Mouse (Mus musculus): Measurements from ENCODE around the gene Abhd17c.

Gene Abhd17c

DNA sequence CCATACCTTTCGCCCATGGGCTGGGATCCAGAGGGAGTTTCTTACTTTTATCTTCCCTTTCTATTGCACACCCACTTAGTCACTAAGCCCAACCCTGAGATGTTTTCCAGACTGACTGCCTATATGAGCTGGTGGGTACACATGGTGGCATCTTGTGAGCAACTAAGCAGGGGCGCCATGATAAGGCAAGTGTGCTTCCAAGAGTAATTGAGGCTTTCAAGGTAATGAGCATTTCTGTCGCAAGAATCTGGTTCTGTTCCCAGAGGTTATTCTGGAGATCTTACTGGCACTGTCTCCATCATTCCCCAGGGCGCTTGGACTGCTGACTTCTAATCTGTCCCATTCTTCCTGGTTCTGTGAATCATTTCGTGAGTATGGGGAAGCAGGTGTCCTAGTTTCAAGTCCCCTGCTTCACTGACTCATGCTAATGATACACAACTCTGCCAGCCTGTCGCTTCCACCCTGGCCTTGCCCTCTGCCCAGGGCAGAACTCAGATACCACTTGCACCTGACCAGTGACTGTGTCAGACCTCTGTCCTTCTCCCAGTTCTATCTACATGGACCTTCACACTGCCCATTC is 34.1 kb downstream of the Abhd17c start:
- DNase-seq (ENCODE audit: low read depth), result no peak

DNA sequence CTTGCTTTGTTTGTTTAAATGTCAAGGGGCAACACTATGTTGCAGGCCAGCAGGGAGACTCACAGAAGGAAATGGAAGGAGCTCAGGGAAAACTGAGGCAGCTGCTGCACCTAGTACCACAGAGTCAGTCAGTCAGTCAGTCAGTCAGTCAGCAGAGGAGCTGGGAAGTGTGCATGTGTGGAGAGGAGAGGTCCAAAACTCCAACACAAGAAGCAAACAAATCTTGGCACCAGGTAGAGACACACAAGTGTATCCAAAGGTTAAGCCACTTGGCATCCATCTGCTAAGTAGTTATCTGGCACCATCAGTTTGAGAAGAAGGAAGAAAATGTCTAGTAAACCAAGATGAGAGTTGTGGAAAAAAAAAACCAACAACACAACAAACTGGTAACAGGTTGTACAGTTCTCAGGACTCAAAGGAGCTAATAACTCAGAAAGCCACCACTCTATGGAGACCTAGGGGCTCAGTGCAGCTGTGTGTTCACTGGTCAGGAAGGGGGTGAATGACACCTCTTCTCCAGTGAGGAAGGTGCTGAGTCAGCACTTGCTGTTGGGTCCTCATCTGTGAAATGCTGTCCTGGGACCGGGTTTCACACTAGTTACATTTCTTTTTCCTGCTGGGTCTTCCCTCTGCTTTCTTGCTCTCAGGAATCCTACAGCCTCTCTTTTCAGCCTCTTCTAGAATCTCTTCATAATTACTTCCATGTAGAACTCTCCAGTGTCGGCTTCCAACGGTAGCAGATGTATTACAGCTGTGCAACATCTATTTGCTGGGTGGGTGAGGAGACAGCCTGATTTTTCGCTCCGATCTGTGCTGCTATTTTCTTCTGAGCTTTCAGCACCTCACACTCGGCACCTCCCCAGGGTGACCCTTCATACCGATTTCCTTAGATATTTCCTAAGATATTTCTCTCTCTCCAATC is 34.8 kb downstream of the Abhd17c start:
- no peak for DNase-seq (ENCODE audit: low read depth)

DNA sequence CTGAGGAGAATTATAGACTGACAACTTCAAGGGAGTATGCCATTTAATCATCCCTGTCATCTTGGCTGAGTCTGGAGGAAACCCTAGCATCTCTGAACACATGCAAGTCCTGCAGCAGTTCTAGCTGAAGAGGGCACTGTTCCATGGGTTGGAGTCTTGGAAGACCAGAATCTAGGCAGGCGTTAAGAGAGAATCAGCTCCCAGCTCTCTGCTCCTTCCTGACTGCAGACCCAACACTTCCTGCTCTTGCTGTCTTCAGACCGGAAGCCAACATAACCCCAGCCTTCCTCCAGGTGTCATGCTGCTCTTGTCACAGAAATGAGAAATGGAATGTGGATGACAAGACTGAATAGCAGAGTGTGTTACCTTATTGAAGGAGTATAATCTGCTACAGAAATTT is 36.3 kb downstream of the Abhd17c start:
- no peak for DNase-seq (ENCODE audit: low read depth)

DNA sequence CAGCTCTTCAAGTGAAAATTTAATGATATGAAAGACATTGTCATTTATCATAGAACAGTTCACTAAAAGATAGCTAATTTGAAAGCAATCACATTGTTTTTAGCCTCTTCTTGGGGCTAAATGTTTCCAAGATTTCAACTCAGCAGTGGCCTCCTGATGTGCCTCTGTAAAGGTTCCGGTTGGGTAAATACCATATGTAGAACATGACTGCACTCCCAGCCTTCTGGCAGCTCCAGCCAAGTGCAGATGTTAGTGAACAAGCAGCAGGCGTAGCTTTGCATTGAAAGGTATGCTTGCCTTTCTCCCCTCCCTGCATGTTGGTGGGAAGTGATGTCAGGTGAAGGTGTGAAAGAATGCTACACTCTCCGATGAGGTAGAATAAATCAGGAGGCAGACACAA is 36.9 kb downstream of the Abhd17c start:
- DNase-seq (ENCODE audit: low read depth), result no peak

DNA sequence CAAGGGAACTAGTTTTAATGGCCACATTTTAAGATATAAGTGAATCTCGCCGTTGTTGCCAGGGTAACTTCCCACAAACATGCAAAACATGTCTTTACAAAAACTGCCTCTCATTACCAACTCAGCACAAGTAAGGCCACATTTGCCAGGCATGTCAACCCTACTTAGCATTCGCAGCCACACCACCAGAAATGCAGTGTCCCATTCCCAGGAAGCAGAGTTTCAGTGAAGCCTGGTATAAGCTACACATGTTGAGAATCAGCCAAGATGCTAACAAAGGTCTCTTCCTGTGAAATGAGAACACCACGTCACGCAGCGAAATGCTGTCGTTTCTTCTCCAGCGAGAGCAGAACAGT is 38.7 kb downstream of the Abhd17c start:
- no peak for DNase-seq (ENCODE audit: low read depth)

DNA sequence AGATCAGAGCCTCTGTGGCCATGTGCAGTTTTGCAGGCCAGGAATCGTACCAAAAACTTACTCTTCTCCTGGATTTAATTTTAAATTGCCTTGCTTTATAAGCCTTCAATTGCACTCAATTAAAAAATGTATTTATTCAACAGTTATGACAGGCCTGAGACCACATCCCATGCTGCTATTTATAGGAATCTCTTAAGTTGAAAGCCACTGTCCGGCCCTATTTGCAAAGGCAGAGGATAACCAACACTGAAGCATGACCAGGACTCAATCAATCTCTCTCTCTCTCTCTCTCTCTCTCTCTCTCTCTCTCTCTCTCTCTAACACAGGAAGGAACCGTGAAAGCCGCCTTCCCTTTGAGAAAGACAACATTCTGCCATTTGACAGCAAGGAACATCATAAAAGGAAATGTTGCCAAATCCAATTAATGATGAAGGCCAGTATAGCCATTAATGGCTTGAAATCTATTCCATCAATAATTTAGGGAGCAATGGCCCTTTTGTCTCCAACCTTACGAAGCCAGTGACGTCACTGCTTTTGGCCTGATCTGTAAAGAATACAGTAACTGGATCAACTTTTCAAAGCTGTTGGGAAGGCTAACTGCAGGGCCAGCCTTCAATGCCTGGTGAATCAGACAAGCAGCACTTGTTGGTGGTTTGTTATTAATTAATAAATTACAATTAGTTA is 39.2 kb downstream of the Abhd17c start:
- no peak for DNase-seq (ENCODE audit: low read depth)

DNA sequence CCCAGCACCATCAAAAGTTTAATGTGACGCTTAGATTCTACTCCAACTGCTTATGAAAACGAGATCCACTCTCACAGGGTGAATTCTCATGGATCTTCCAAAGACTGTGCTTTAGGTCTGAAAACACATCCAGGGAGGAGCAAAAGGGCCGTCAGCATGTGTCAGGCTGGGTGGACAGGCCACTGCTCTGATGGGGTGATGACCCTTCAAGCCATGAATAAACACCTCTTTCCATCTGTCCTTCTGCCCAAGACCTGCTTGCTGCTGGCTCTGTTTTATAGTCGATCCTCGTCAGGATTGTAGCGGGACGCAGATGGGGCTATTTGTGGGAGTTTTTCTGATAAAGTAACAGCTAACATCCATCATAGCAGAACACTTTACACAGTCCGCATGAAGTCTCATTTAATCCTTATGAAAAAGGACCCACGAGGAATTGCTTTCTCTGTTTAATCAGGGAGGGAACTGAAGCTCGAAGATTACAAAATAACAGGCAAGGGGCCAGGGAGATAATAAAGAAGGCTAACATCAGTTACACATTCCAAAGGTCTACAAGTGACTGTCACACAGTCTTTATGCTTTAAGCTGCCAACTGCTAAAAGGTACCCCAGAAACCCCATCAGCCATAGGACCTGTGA is 39.9 kb downstream of the Abhd17c start:
- DNase-seq (ENCODE audit: low read depth), result no peak

DNA sequence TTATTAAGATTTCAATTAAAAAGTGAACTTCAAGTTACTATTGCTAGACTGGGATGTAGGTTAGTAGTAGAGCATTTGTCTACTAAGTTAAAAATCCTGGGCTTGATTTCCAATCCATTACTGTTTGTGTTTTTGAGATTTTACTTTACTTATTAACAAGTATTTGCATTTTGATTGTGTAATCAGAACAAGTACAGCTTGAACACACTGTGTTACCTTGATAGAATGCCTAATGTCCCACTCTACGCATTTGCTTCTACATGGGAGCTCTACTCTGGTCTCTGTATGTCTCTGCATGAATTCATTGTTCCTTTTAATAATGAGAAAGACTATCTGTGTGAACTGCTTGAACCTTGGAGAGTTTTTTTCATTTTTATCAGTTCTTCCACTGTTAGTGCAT is 44.8 kb downstream of the Abhd17c start:
- DNase-seq (ENCODE audit: low read depth), result no peak

DNA sequence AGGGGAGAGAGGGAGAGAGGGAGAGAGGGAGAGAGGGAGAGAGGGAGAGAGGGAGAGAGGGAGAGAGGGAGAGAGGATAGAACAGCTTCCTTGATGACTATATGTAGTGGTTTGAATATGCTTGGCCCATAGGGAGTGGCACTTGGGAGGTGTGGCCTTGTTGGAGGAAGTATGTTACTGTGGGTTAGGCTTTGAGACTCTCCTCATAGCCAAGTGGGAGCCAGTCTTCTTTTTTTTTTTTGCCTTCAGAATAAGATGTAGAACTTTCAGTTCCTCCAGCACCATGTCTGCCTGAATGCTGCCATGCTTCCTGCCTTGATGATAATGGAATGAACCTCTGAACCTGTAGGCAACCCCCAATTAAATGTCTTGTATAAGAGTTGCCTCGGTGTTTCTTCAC is 49.1 kb downstream of the Abhd17c start:
- no peak for DNase-seq (ENCODE audit: low read depth)

DNA sequence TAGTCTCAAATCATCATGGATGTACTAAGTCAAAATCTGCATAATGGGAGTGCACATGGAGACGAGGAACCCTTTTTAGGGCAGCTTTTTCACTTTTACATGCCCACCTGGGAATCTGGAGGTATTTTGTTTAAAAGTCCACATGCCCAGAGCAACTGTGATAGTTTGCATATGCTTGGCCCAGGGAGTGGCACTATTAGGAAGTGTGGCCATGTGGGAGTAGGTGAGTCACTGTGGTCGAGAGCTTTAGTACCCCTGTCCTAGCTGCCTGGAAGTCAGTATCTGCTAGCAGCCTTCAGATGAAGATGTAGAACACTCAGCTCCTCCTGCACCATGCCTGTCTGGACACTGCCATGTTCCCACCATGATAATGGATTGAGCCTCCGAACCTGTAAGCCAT is 51.0 kb downstream of the Abhd17c start:
- no peak for DNase-seq (ENCODE audit: low read depth)

DNA sequence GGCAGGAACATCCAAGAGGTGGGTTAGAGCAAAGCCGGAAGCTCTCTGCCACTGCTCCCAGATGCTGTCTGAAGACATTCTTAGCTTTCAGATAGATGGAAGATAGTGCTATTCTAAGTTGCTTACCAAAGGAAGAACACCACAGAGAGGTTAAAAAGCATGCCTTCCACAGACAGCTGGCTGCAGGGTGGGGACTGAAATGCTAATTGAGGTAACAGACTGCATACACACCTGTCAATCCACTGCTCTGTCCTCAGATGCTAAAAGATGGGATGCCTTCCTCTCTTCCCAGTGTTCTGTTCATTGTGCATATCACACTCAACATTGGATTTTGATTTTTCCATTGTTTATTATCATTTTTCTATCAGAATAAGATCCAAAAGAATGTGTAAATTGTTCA is 53.6 kb downstream of the Abhd17c start:
- no peak for DNase-seq (ENCODE audit: low read depth)

DNA sequence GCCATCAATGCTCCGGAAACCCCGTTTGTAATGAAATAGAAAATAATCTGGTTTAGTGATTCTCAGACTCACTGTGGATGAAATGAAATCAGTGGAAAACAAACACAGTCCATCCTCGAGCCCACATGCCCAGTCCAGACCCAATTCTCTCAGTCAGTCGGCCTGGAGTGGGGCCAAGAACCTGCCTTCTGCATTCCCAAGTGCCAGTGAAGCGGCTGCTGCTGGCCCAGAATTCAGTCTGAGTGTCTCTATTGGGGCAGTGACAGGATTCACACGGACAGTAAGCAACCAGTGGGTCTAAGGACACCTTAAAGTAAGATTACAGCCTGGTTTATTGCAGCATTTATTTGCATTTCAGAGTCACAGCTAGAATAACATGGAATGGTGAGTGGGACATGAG is 55.2 kb downstream of the Abhd17c start:
- no peak for DNase-seq (ENCODE audit: low read depth)

DNA sequence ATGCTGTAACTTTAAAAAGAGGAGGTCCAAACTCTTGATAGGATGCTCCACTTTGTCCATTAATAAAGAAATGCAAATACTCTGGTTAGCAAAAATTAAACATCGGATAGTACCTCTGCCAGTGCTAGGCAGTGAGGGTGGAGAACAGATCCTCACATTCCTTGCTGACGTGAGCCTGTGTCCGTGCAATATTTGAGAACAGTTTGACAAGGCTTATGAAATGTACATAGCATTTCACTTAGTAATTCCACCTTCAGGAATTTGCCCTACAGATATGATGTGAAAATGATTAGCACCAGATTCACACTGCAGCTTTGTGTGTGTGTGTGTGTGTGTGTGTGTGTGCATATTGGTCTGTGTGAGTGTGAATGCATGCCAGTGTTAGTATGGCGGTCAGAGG is 60.9 kb downstream of the Abhd17c start:
- DNase-seq (ENCODE audit: low read depth), result no peak

DNA sequence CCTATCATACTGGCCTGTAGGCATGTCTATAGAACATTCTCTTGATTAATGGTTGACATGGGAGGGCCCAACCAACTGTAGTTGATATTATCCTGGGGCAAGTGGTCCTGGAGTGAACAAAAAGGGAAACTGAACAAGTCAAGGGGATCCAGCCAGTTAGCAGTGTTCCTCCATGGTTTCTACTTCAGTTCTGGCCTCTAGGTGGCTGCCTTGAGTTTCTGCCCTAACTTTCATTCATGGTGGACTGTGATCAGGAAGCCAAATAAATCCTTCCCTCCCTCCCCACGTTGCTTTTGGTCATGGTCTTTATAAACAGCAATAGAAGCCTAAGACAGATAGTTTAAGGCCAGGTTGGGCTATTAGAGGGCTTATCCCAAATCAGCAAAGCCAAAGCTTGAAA is 61.9 kb downstream of the Abhd17c start:
- DNase-seq (ENCODE audit: low read depth), result no peak

DNA sequence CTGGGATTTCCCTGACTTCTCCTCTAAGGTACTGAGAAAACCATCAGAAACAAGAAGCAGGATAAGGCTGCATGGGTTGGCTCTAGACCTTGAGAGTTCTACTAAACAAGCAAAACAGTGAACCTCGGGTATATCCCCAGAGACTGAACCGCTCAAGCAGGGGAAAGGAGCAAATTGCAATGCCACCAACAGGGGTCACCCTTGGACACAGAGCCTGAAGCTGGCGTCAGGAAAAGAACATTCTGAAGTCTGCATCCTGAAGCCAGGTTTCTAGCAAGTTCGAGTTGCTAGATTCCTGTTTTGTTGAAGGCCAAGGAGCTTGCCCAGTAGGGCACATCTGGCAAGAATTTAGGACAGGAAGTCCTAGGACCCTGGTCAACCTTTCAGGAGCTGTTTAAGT is 62.7 kb downstream of the Abhd17c start:
- DNase-seq (ENCODE audit: low read depth), result peak; percentile 57

DNA sequence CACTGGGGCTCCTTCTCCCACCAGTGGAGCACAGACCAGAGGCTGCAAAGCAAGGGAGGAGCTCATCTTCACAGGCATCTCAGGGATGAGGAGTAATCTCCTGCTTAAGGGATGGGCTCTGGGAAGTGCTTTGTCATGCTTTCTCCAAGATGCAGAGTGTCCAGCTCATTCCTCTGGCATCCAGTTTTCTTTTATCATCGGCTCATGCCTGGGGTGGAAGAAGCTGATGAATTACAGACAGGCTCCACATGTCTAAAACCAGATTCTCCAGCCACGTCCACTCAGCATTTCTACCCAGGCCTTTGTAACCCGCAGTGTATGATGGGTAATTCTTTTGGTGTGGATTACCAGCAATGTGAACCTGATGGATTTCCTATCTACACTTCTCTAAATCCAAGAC is 63.5 kb downstream of the Abhd17c start:
- DNase-seq (ENCODE audit: low read depth), result no peak

DNA sequence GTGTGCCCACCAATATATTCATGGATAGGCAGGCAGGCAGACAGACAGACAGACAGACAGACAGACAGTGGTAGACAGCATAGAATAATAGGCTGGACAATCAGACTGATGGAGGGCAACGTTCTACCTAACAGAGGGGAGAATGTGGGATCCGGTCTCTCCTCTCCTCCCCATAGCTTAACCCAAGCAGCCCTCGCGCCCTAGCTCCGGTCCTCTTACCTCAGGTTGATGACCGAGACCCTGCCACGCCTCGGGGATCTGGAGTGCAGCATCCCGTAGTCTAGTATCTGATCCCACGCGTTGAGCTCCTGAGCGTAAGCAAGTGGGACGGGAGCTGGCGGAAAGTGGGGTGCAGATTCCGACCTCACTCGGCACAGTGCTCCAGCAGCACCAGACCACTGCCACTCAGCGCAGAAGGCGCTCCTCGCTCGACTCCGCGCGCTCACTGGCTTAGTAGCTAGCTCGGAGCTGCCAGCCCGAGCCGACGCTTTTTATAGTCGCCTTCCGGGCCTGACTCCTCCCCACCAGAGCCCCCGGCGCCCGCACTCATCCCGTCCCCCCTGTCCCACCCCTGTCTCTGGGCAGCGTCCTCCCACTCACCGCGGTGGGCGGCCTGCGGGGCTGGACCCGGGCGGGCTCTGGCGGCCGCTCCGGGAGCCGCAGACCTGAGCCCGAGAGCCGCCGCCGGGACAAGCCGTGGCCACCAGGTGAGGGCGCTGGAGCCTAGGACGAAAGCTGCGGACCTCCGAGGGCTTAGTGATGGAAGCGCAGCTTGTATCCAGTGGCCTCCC is 65.5 kb downstream of the Abhd17c start, which contains the start of gene Cemip:
TSS of gene Cemip (minus strand) at position 464 of the 791 bp plus-strand sequence.
- DNase-seq (ENCODE audit: low read depth), result peak; percentile 33

DNA sequence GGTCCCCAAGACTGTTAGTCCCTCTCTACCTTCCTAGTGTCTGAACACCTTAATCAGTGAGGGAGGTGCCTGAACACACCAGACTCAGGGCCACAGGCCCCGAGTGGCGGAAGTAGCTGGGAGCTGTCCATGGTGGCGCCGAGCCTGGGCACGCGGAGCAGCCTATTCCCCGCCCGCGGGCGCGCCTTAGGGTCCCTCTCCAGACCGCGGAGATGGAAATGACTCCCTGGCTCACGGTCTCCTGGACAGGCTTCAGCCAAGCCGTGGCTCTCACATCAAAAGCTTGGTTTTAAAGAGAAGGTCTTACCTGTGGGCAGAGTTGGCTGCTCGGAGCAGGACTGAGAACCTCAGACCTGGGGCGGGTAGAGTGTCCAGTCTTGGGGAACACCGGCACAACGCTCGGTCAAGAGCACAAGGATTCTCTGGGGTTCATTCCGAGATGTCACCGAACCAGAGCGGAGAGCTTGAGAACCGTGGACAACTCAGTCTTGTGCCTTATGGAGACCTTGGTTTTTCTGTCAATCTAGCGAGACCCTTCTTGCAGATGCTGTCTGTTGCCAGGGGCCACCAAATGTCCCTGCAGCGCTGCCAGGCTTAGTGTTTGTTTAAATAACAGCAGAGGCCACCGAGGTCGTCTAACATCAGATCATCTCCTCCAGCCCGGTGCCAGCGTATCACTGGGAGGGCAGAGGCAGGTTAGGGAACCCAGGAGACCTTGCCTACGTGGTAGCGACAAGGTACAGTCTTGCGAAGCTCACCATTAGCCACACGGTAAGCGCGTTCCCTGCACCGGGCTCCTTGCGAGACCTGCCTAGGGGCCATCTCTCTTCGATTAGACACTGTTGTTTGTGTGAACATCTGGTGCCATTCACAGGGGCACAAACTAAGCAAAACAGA is 66.4 kb downstream of the Abhd17c start:
- peak; percentile 37 for DNase-seq (ENCODE audit: low read depth)

DNA sequence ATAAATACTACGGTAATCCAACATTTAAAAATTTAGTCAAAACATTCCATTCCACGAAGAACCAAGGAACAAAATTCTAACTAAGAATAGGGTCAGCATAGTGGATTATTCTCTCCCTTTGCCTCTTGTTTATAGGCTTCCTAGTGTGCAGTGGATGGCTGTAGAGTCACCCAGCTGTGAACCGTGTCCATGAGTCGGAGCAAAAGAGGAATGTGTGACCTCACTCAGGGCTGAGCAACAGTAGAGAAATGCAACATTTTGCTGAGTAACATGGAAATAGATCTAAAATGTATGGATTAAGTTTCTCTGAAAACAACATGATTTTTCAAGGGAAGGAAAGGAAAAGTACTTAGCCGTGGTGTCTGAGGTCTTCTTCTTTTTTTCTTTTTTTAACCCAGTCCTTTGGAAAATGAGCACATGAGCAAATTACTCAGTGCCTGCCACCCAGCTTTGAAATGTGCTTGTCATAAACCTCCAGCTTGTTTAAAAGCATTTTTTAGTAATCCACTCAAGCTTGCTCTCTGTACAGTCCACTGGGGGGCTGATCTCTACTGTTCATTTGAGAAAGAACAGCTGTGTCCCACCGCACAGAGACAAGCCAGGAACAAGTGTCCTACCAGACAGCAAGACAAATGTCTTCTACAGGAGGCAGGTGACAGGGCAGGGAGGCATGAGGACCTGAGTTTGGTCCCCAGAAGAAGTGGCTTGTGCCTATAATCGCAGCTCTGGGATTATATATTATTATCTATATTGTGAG is 74.3 kb downstream of the Abhd17c start:
- DNase-seq (ENCODE audit: low read depth), result no peak

DNA sequence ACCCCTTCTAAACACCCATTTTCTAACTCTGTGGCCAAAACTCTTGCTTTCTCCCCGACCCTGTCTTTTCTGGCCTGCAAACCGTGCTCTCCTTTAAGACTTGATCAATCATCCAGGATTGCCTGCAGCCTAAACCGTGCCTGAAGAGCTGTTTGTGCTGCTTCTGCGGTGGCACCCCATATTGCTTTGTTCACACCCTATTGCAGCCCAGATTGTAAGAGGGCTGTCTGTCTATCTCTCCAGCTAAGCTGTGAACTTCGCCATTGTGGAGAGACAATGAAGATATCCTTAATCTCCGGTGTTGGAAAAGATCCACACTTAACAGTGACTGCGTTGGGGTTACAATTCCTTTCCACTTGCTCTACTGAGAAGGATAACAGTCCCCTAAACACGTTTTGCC is 77.4 kb downstream of the Abhd17c start:
- no peak for DNase-seq (ENCODE audit: low read depth)
